Mouse (Mus musculus): ENCODE measurements at regions not wholly inside any gene's neighbourhood (a gene's known extent, or its start where the extent isn't known, plus 50 kb on each side); places are given as distances from the start of the nearest gene placed in this dataset.
"Not testable (repeated sequence)": the region's sequence is repeated elsewhere in the genome, so short reads cannot be mapped to it uniquely, and the experiment has no call there.

DNA sequence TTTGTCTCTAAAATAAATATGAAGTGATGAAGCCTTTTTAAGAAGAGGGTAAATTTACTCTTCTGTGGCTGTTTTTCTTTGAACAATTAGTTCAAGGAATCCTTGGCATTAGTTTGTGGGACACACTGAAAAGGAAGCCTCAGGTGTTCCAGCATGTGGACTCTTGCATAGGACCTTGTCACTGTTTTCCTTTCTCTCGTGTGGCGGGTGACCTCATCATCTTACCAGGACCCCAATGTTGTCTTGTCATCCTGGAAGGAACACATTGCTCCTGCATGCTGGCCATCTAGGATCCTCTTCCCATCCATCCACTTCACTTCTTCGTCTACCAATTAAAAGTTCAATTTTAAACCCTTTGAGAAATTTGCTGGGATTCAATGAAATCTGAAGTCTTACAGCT, 104.9 kb downstream of the Gm31371 start:
- not testable (repeated sequence) for TF ChIP-seq CTCF (IDR thresholded peaks at IDR 0.05; ENCODE audit: control insufficient read depth, insufficient read depth, insufficient replicate concordance, low read depth, low read length); POLR2A (IDR thresholded peaks at IDR 0.05; ENCODE audit: control insufficient read depth, low read depth, low read length)
